Mouse (Mus musculus) layer of hippocampus, adult 18-20 months (tissue): Measurements from ENCODE around the gene Top2a. TPM values are rescaled to one million over a fixed set of nuclear protein-coding genes. Genes with fewer than 3 reads are reported as not detected.

Source experiments
- DNase-seq, 2 experiments: peaks; one replicate each; pipeline ENCODE4 v3.0.0; 2022; ENCODE audit warnings: low spot score in 2 of 2
- total RNA-seq, 2 experiments: library from RNA; stranded (reverse); gene quantifications; 2 replicates each; pipeline ENCODE4 v1.2.3; 2021

Gene Top2a
- total RNA-seq, 2 experiments from 2014 or later: 0.52 to 0.96 TPM

DNA sequence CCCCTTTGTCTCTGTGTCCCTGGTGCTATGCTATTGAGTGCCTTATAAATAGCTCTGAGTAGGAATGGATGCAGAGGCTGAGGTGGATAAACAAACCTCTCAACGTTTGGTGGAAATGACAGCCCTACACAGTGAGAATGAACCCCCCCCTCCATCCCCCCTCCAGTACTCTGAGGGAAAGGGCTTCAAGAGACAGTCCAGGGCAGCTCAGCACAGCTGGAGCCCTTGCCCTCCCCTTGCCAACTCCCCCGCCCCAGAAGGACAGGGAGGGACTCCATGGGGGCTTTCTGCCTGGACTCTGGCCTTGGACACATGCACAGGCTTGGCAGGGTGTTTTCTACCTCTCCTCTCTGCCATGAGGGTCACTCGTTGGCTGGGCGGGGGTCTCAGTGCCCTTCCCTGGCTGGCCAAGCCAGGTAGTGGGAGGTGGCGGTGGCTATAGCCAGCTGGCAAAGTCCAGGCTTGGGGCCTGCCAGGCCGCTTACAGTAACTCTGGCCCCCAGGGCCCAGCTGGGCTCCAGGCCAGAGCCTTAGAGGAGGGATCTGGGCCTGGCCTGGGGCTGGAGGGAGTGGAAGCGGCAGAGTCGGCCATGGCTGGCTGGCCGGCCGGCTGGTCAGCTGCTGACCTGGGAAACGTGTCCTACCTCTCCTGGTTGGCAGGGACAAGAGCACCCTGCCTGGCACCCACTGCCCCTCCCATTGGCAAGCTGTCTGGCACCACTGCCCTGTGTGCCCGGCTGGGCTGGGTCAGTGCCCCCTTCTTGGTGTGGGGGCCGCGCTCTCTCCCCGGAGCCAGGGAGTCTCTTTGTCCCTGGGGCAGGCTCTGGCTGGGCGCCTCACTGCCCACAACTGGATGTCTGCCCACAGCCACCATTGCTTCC is 72.7 kb downstream of the Top2a start:
- peak in 1 of 2 experiments; percentile 48 for DNase-seq

- no peak for DNase-seq
These were observed 73.5 kb downstream of the Top2a start for GRCm38 (mm10) chr11:98950484-98950883.

- no peak for DNase-seq
These were observed 74.0 kb downstream of the Top2a start for GRCm38 (mm10) chr11:98949958-98950460.

DNA sequence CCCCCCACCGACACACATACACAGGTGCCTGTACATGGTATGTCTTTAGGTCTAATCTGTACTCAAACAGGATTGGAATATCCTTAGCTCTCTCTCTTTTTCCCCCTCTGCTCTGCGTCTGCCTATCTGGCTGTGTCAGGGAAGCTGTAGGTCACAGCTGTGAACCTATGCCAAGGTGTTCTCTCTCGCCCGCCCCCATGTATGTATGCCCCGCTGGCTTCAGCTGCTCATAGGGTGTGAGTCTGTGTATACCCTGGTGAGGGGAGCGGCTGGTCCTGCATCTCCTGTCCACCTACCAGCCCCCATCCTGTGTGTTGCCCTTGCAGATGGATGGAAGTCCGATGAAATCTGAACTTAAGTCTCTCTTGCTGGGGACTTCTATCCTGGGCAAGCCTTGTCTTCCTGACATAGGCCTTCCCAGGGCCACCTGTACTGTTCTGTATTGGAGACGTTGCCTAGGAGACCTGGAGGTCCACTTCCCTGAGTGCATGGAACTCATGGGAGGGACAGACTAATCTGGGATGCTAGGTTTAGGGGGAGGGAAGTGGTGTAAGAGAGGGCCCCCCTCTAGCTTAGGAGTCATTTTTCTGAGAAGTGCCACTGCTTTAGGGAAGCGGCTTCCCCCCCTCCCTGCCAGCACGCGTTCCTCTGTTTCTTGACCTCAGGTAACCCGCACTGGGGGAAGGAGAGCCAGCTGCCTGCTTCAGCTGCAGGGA is 74.6 kb downstream of the Top2a start:
- no peak for DNase-seq

- no peak for DNase-seq
These were observed 75.9 kb downstream of the Top2a start for GRCm38 (mm10) chr11:98947969-98948569.

GRCm38 (mm10) chr11:98945605-98945977 is 78.4 kb downstream of the Top2a start:
- no peak for DNase-seq

GRCm38 (mm10) chr11:98944897-98945604 is 78.9 kb downstream of the Top2a start:
- DNase-seq: no peak

DNA sequence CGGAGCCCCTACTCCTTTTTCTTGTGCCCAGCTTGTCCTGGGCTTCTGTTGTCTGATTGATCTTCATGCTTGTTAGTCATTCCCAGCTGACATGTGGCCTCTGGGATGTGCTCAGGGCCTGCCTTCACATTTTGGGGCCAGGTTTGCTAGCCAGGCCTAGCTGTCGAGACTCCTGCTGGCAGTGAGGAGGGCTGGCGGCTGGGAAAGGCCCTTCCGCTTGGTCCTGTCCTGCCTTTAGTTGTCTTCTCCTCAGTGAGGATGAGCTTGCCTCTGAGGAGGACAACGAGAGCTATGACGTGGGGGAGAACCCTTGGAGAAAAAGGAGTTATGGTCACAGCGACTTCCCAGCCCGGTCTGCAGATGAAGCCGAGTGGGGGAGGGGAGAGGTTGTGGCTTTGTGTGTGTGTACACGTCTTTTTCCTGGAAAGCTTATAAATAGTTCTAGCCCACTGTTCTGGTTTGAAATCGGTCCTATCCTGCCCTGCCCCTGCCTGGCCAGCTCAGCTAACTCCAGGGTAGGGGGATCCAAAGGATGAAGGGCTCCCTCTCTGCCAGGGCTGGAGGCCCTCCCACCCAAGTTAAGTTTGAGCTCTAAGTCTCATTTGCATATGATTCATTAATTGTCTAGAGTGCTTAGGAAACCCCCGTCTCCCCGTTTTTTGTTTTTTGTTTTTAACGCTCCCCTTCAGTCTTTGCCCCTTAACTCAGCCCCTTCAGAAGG is 80.1 kb downstream of the Top2a start:
- no peak for DNase-seq

Other genes starting within 250 kb of the Top2a start
- gene Nr1d1, start 248.9 kb downstream of the Top2a start, total RNA-seq: 10 to 100 TPM; 66.6 to 84.3 TPM
- gene Msl1, start 228.7 kb downstream of the Top2a start, total RNA-seq: 100 to 1,000 TPM; 178 to 183 TPM
- 10 to 100 TPM; 57.0 to 58.4 TPM for gene Casc3, start 219.3 kb downstream of the Top2a start, total RNA-seq
- 100 to 1,000 TPM; 196 to 203 TPM for gene Rapgefl1, start 187.4 kb downstream of the Top2a start, total RNA-seq
- 10 to 100 TPM; 75.9 to 80.7 TPM for gene Wipf2, start 160.6 kb downstream of the Top2a start, total RNA-seq
- gene Cdc6, start 116.4 kb downstream of the Top2a start, total RNA-seq: under 1 TPM; 0.36 to 0.79 TPM
- 10 to 100 TPM; 18.3 to 26.6 TPM for gene Rara, start 96.4 kb downstream of the Top2a start, total RNA-seq
- gene Gjd3, start 41.2 kb downstream of the Top2a start, total RNA-seq: 1 to 10 TPM in 1 of 2 experiments, under 1 TPM in 1; 0.52 to 1.2 TPM
- gene Igfbp4, start 17.1 kb upstream of the Top2a start, total RNA-seq: 10 to 100 TPM; 74.6 to 94.0 TPM
- gene Tns4, start 65.1 kb upstream of the Top2a start, total RNA-seq: under 1 TPM; 0.08 to 0.32 TPM
- not detected for gene Ccr7, start 130.9 kb upstream of the Top2a start, total RNA-seq
- 10 to 100 TPM; 54.5 to 55.7 TPM for gene Smarce1, start 206.8 kb upstream of the Top2a start, total RNA-seq
- 10 to 100 TPM; 22.1 to 24.5 TPM for gene Krt222, start 219.9 kb upstream of the Top2a start, total RNA-seq